Mouse (Mus musculus): ENCODE data around the gene Zfp362. TPM values are rescaled to one million over a fixed set of nuclear protein-coding genes. Genes with fewer than 3 reads are reported as not detected.

Zfp362 gene
- polyA plus RNA-seq, 1 experiment from 2014 or later: 51.3 TPM

GRCm38 (mm10) chr4:128751006-128751405 is 54.8 kb downstream of the Zfp362 start:
- no peak overlapping the region for H3K9ac ChIP-seq
- no peaks in the 10 kb centered on the region for H3K4me1 ChIP-seq
- no peaks in the 10 kb centered on the region for H3K27me3 ChIP-seq (replicated peaks)
- no peak overlapping the region for H3K4me2 ChIP-seq (replicated peaks)
- H3K9me3 ChIP-seq: no peaks in the 10 kb centered on the region
- ATAC-seq (ENCODE audit: low FRiP score, low read depth): no peak
- H3K4me3 ChIP-seq: no peak overlapping the region
- no peak overlapping the region for H3K27ac ChIP-seq
- peaks cover 81% of the 10 kb centered on the region for H3K36me3 ChIP-seq
- WGBS: 66% methylated on average over 5 of the region's 5 CpGs

- Histone ChIP-seq H3K4me3 (no peak overlapping the region), H3K4me2 (replicated peaks) (no peak overlapping the region), H3K4me1 (no peaks in the 10 kb centered on the region), H3K9ac (no peak overlapping the region), H3K27ac (no peak overlapping the region), H3K27me3 (replicated peaks) (no peaks in the 10 kb centered on the region), H3K9me3 (no peaks in the 10 kb centered on the region), H3K36me3 (peaks cover 99% of the 10 kb centered on the region)
- WGBS: 93% methylated on average over 7 of the region's 7 CpGs
- no peak for ATAC-seq (ENCODE audit: low FRiP score, low read depth)
Observed at GRCm38 (mm10) chr4:128748309-128748708, 57.5 kb downstream of the Zfp362 start.

DNA sequence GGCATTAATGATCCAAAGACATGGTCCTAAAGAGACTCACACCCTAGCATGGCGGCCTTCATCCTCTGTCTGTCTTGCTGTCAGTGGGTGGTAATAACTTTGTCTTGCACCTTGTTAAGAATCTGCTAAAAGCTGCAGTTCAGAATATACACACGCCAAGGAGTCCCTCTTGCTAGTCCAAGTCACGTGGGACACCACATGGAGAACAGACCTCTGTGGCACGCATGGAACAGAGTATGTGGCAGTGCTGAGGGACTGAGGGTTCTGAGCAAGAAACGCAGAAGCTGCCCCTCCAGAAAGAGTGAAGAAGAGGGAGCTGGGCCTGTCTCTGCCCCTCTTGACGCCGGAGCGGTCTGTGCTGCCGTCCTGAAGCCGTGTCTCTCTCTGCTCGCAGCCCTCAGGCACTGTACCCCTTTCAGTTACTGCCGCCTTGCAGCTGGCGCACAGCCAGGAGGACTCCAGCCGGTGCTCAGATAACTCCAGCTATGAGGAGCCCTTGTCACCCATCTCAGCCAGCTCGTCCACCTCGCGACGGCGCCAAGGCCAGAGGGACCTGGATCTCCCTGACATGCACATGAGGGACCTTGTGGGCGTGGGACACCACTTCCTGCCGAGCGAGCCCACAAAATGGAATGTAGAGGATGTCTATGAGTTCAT is 58.1 kb downstream of the Zfp362 start:
- Histone ChIP-seq H3K4me2 (replicated peaks) (no peak overlapping the region), H3K9me3 (no peaks in the 10 kb centered on the region), H3K36me3 (peaks cover 98% of the 10 kb centered on the region), H3K4me1 (peaks cover 2% of the 10 kb centered on the region), H3K9ac (no peak overlapping the region), H3K27me3 (replicated peaks) (no peaks in the 10 kb centered on the region), H3K27ac (no peak overlapping the region), H3K4me3 (no peak overlapping the region)
- WGBS: 91% methylated on average over 22 of the region's 22 CpGs
- ATAC-seq (ENCODE audit: low FRiP score, low read depth): no peak

DNA sequence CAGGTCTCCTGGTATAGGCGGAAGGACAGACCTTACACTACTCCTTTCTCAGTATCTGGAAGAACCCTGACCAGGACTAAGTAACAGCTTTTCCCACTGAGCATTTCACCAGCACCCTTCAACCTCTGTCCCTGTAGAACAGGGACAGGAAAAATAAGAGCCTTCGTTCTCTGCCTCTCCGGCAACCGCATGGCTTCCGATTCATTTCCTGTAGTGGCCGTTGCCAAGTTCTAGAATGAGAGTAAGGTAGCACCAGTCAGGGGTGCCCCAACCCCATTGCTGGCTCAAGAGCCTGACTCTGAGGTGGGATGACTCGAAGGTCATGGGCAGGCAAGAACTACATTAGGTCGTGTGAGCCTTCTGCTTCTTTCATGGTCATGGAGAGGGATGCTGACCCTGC is 60.7 kb downstream of the Zfp362 start:
- Histone ChIP-seq H3K4me2 (replicated peaks) (no peak overlapping the region), H3K36me3 (peaks cover 77% of the 10 kb centered on the region), H3K9me3 (no peaks in the 10 kb centered on the region), H3K4me1 (peaks cover 12% of the 10 kb centered on the region), H3K27me3 (replicated peaks) (no peaks in the 10 kb centered on the region), H3K9ac (no peak overlapping the region), H3K27ac (no peak overlapping the region), H3K4me3 (no peak overlapping the region)
- ATAC-seq (ENCODE audit: low FRiP score, low read depth): no peak
- WGBS: 92% methylated on average over 8 of the region's 8 CpGs

DNA sequence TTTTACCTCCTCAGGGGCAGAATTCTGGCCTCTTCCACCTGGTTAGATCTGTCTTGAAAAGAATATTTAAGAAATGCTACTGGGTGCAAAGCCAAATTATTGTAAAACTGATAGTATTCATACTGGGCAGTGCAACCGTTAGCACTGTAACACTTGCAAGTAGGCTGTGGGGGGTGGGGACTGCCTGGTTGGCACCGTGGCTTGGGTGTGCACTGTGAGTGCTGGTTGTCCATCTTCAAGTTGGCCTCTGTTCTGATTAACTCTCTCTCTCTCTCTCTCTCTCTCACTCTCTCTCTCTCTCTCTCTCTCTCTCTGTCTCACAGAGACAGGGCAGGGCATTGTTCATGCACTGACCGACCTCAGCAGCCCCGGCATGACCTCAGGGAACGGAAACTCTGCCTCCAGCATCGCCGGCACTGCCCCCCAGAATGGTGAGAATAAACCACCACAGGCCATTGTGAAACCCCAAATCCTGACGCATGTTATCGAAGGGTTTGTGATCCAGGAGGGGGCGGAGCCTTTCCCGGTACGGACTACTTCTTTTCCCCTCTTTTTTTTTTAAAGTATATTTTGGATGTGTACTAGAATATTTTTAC is 62.7 kb downstream of the Zfp362 start:
- Histone ChIP-seq H3K9me3 (no peaks in the 10 kb centered on the region), H3K9ac (no peak overlapping the region), H3K27ac (no peak overlapping the region), H3K27me3 (replicated peaks) (no peaks in the 10 kb centered on the region), H3K4me2 (replicated peaks) (no peak overlapping the region), H3K36me3 (peaks cover 57% of the 10 kb centered on the region), H3K4me1 (peaks cover 15% of the 10 kb centered on the region), H3K4me3 (no peak overlapping the region)
- ATAC-seq (ENCODE audit: low FRiP score, low read depth): no peak
- 77% methylated on average over 12 of the region's 12 CpGs for WGBS

DNA sequence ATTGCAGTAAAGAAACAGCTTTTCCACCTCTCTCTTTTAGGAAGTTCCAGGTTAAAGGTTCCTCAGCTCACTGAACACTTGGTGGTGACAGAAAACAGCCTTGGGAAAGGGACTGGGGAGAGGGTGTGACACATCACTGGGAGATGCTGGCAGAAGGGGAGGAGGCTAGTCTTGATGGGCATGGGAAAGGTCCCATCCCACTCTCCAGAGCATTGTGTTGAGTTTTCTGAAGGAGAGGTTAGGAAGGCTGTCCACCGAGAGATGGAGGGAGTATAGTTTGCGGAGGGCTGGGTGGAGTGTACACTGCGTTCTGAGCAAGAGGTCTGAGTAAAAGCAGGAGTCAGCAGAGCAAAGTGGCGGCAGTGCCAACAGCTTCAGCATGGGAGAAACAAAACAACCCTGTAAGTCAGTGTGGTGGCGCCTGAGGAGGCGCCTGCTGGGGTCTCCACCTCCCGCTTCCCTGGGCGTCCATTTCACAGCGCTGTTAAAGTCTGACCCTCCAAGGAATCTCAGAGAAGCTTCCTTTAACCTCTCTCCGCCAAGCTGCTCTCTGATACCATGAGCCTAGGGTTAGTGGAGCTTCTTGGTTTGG is 63.4 kb downstream of the Zfp362 start:
- peaks cover 21% of the 10 kb centered on the region for H3K4me1 ChIP-seq
- H3K9me3 ChIP-seq: no peaks in the 10 kb centered on the region
- no peaks in the 10 kb centered on the region for H3K27me3 ChIP-seq (replicated peaks)
- no peak for ATAC-seq (ENCODE audit: low FRiP score, low read depth)
- peaks cover 50% of the 10 kb centered on the region for H3K36me3 ChIP-seq
- H3K4me2 ChIP-seq (replicated peaks): no peak overlapping the region
- no peak overlapping the region for H3K4me3 ChIP-seq
- no peak overlapping the region for H3K9ac ChIP-seq
- WGBS: 57% methylated on average over 10 of the region's 10 CpGs
- H3K27ac ChIP-seq: no peak overlapping the region

- Histone ChIP-seq H3K4me3 (no peak overlapping the region), H3K27ac (no peak overlapping the region), H3K27me3 (replicated peaks) (no peaks in the 10 kb centered on the region), H3K9ac (no peak overlapping the region), H3K4me2 (replicated peaks) (no peak overlapping the region), H3K4me1 (peaks cover 27% of the 10 kb centered on the region), H3K36me3 (peaks cover 45% of the 10 kb centered on the region), H3K9me3 (no peaks in the 10 kb centered on the region)
- WGBS: 54% methylated on average over 5 of the region's 5 CpGs
- no peak for ATAC-seq (ENCODE audit: low FRiP score, low read depth)
Observed at GRCm38 (mm10) chr4:128741906-128742305, 63.9 kb downstream of the Zfp362 start.

- Histone ChIP-seq H3K36me3 (peaks cover 36% of the 10 kb centered on the region), H3K27me3 (replicated peaks) (no peaks in the 10 kb centered on the region), H3K9me3 (no peaks in the 10 kb centered on the region), H3K4me2 (replicated peaks) (no peak overlapping the region), H3K9ac (no peak overlapping the region), H3K4me3 (no peak overlapping the region), H3K4me1 (peaks cover 37% of the 10 kb centered on the region), H3K27ac (no peak overlapping the region)
- WGBS: 70% methylated on average over 1 of the region's 1 CpGs
- no peak for ATAC-seq (ENCODE audit: low FRiP score, low read depth)
Observed at GRCm38 (mm10) chr4:128740878-128741277, 65.0 kb downstream of the Zfp362 start.

DNA sequence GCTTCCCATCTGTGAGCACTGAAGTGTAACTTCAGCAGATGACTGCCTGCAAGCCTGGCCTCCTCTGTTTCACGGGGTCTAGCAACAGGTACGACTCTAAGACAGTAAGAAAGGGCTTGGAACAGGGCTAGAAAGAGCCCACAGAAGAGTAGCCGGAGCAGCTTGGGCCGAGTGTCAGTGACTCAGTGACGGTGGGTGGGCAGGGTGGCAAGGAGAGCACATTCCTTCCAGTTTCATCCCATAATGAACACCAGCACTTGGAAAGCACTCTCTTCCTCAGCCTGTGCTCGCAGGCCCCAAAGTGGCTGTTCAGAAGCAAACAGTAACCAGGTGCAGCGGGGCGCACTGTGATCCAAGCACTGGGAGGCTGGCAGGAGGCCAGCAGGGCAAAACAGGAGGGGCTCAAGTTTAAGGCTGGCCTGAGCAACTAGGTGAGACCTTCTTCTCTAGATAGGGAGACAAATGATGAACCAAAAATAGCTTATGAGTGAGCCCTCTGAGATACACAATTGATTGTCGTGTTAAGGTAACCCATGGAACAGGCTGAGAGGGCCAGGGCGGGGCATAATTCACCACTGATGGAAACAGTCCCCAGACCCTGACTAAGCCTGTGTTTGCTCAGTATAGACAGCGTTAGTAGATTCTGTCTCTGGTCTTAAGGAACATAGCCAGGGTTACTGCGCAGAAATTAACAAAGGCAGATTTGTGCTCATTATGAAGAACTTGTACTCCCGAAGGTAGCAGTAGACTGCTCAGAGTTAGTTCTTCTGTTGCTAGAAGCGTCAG is 67.8 kb downstream of the Zfp362 start:
- Histone ChIP-seq H3K4me3 (no peak overlapping the region), H3K27ac (no peak overlapping the region; the same call in 1 of the 2 replicates), H3K9ac (peak overlapping the region; percentile 3; the same call in 1 of the 2 replicates), H3K9me3 (no peaks in the 10 kb centered on the region), H3K36me3 (peaks cover 18% of the 10 kb centered on the region), H3K27me3 (replicated peaks) (no peaks in the 10 kb centered on the region), H3K4me1 (peaks cover 65% of the 10 kb centered on the region), H3K4me2 (replicated peaks) (no peak overlapping the region; the same call in 1 of the 2 replicates)
- no peak for ATAC-seq (ENCODE audit: low FRiP score, low read depth)
- 76% methylated on average over 14 of the region's 14 CpGs for WGBS

DNA sequence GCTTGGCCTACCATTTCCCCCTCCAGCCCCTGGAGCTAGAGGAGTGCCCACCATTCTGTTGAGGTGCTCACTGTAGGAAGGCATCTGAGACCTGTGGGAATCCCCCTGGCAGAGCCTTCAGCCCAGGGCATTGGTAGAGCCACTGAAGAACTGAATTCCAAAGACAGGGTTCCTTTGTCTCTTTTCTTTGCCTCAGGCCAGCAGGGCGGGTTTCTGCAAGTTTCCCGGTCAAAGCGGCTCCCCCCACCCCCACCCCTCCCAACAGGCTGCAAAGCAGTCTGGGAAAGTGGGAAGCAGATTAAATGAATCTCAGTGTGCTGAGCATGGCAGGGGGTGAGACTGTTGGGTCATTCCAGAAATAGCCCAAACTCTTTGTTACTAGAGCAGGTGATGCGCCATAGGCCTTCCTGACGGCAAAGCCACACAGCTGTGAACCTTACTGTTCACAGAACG is 68.7 kb downstream of the Zfp362 start:
- Histone ChIP-seq H3K9me3 (no peaks in the 10 kb centered on the region), H3K4me2 (replicated peaks) (peak overlapping the region; percentile 46), H3K36me3 (peaks cover 11% of the 10 kb centered on the region; the same call in 1 of the 2 replicates), H3K4me1 (peaks cover 63% of the 10 kb centered on the region), H3K27ac (peak overlapping the region; percentile 23), H3K9ac (no peak overlapping the region), H3K4me3 (no peak overlapping the region), H3K27me3 (replicated peaks) (no peaks in the 10 kb centered on the region)
- WGBS: 9% methylated on average over 6 of the region's 6 CpGs
- peak; percentile 72 for ATAC-seq (ENCODE audit: low FRiP score, low read depth)

GRCm38 (mm10) chr4:128734721-128735671 is 70.8 kb downstream of the Zfp362 start:
- 74% methylated on average over 18 of the region's 18 CpGs for WGBS
- peaks cover 26% of the 10 kb centered on the region; the same call in 1 of the 2 replicates for H3K36me3 ChIP-seq
- H3K4me1 ChIP-seq: peaks cover 76% of the 10 kb centered on the region
- no peak overlapping the region for H3K27ac ChIP-seq
- peak overlapping the region; percentile 36 for H3K9ac ChIP-seq
- H3K27me3 ChIP-seq (replicated peaks): no peaks in the 10 kb centered on the region
- no peaks in the 10 kb centered on the region for H3K9me3 ChIP-seq
- peak overlapping the region; percentile 46 for H3K4me2 ChIP-seq (replicated peaks)
- no peak overlapping the region for H3K4me3 ChIP-seq
- ATAC-seq (ENCODE audit: low FRiP score, low read depth): no peak

Measured in neural tube, embryonic 12.5 days (tissue).